Mouse (Mus musculus): ENCODE data around the gene Cyb5d1.

GRCm38 (mm10) chr11:69369990-69370816 lies 25.2 kb downstream of the Cyb5d1 start:
- no peak for TF ChIP-seq POLR2A (IDR thresholded peaks at IDR 0.05; ENCODE audit: control insufficient read depth, low read depth, low read length)
- TF ChIP-seq CTCF (IDR thresholded peaks at IDR 0.05; ENCODE audit: control insufficient read depth, insufficient read depth, insufficient replicate concordance, low read depth, low read length): no peak

Data from testis, adult 2 months (tissue).